Mouse (Mus musculus) 3T3-L1 (cell line): Measurements from ENCODE around the gene Naaa.

Experiments used
- DNase-seq: peaks from one replicate; pipeline ENCODE4 v3.0.0-alpha.2; 2015; ENCODE audit warnings: low read depth, low spot score

Gene Naaa

GRCm38 (mm10) chr5:92263761-92264359, 14.1 kb downstream of the Naaa start:
- peak; percentile 52 for DNase-seq

- DNase-seq = peak; percentile 66
Measured at GRCm38 (mm10) chr5:92262646-92263045, 15.3 kb downstream of the Naaa start.

- no peak for DNase-seq
Measured at GRCm38 (mm10) chr5:92256218-92256617, 21.8 kb downstream of the Naaa start, which contains the start of gene Ppef2. TSS of gene Ppef2 (minus strand) at chr5:92256278.

GRCm38 (mm10) chr5:92254476-92254875, 23.5 kb downstream of the Naaa start:
- DNase-seq = no peak

GRCm38 (mm10) chr5:92252797-92253343, 25.1 kb downstream of the Naaa start:
- no peak for DNase-seq

- no peak for DNase-seq
Measured at GRCm38 (mm10) chr5:92252031-92252430, 25.9 kb downstream of the Naaa start.

GRCm38 (mm10) chr5:92248614-92249013, 29.4 kb downstream of the Naaa start:
- no peak for DNase-seq

- DNase-seq = no peak
Measured at GRCm38 (mm10) chr5:92245483-92245882, 32.5 kb downstream of the Naaa start.

GRCm38 (mm10) chr5:92244900-92245299, 33.1 kb downstream of the Naaa start:
- no peak for DNase-seq

- DNase-seq = no peak
Measured at GRCm38 (mm10) chr5:92240769-92241168, 37.2 kb downstream of the Naaa start.

- peak; percentile 92 for DNase-seq
Measured at GRCm38 (mm10) chr5:92239333-92240232, 38.4 kb downstream of the Naaa start.

GRCm38 (mm10) chr5:92234939-92235557, 42.9 kb downstream of the Naaa start:
- DNase-seq = peak; percentile 49

GRCm38 (mm10) chr5:92233366-92233765, 44.6 kb downstream of the Naaa start:
- no peak for DNase-seq

GRCm38 (mm10) chr5:92231836-92232235, 46.1 kb downstream of the Naaa start:
- DNase-seq = no peak

GRCm38 (mm10) chr5:92230306-92230705, 47.7 kb downstream of the Naaa start:
- no peak for DNase-seq

- no peak for DNase-seq
Measured at GRCm38 (mm10) chr5:92229514-92229913, 48.5 kb downstream of the Naaa start.

GRCm38 (mm10) chr5:92228776-92229175, 49.2 kb downstream of the Naaa start:
- no peak for DNase-seq

- DNase-seq = no peak
Measured at GRCm38 (mm10) chr5:92227782-92228181, 50.2 kb downstream of the Naaa start.

GRCm38 (mm10) chr5:92220287-92220902, 57.6 kb downstream of the Naaa start:
- DNase-seq = peak; percentile 88

- DNase-seq = peak; percentile 91
Measured at GRCm38 (mm10) chr5:92219826-92220225, 58.1 kb downstream of the Naaa start.

- DNase-seq = peak; percentile 59
Measured at GRCm38 (mm10) chr5:92218915-92219793, 58.8 kb downstream of the Naaa start.
